Comparison of ENCODE assay signal across 17 mouse cellular contexts in genomic region chrX:58028082-58028481, GRCm38 (mm10). TPM values are rescaled to one million over a fixed set of nuclear protein-coding genes. Genes with fewer than 3 reads are reported as not detected.
DNase-seq lines count a peak whose midpoint lies in the region; ATAC-seq and TF ChIP-seq lines count a peak whose summit lies in the region.
"Had no signal": no experiment of that assay in that cellular context is flagged by ENCODE, and none has a peak within 500 bp of the region (broad histone marks: within the 10 kb centered on the region; RNA-seq: fewer than 3 reads in every experiment).

No protein-coding gene starts in this region.

- H3K27me3 ChIP-seq in forebrain, embryonic 10.5 days (ENCODE audit: poor library complexity, severe bottlenecking), result peaks cover 85% of the 10 kb centered on the region
- no peaks in the 10 kb centered on the region; the same call in none of the 2 replicates for H3K27me3 ChIP-seq in forebrain, postnatal 0 days (ENCODE audit: insufficient read depth, low read length)
- H3K27me3 ChIP-seq in hindbrain, embryonic 10.5 days (ENCODE audit: insufficient read depth, poor library complexity, severe bottlenecking), result peaks cover 85% of the 10 kb centered on the region
- H3K27me3 ChIP-seq in midbrain, embryonic 10.5 days (ENCODE audit: low read depth, poor library complexity, severe bottlenecking), result peaks cover 90% of the 10 kb centered on the region
- peaks cover 7% of the 10 kb centered on the region for H3K27me3 ChIP-seq in neural tube, embryonic 15.5 days (replicated peaks)

- peaks cover 35% of the 10 kb centered on the region for H3K4me1 ChIP-seq in forebrain, embryonic 10.5 days
- H3K4me1 ChIP-seq in forebrain, postnatal 0 days (ENCODE audit: insufficient read depth), result no peaks in the 10 kb centered on the region
- peaks cover 17% of the 10 kb centered on the region; the same call in 1 of the 2 replicates for H3K4me1 ChIP-seq in hindbrain, embryonic 10.5 days (replicated peaks)
- peaks cover 25% of the 10 kb centered on the region for H3K4me1 ChIP-seq in midbrain, embryonic 10.5 days
- peaks cover 4% of the 10 kb centered on the region; the same call in 1 of the 2 replicates for H3K4me1 ChIP-seq in neural tube, embryonic 15.5 days

- no peaks in the 10 kb centered on the region for H3K36me3 ChIP-seq in forebrain, embryonic 10.5 days (replicated peaks)
- H3K36me3 ChIP-seq in forebrain, postnatal 0 days (ENCODE audit: insufficient read depth), result no peaks in the 10 kb centered on the region
- no peaks in the 10 kb centered on the region for H3K36me3 ChIP-seq in hindbrain, embryonic 10.5 days
- H3K36me3 ChIP-seq in midbrain, embryonic 10.5 days, result no peaks in the 10 kb centered on the region
- H3K36me3 ChIP-seq in neural tube, embryonic 15.5 days, result no peaks in the 10 kb centered on the region

- 13% methylated on average over 16 of the region's 16 CpGs for WGBS in forebrain, embryonic 10.5 days
- WGBS in forebrain, postnatal 0 days, result 24% methylated on average over 16 of the region's 16 CpGs
- 11% methylated on average over 16 of the region's 16 CpGs for WGBS in hindbrain, embryonic 10.5 days
- 14% methylated on average over 16 of the region's 16 CpGs for WGBS in midbrain, embryonic 10.5 days
- 21% methylated on average over 16 of the region's 16 CpGs for WGBS in neural tube, embryonic 15.5 days

- no peak overlapping the region for H3K4me2 ChIP-seq in forebrain, postnatal 0 days (ENCODE audit: low read depth)
- H3K4me2 ChIP-seq in neural tube, embryonic 15.5 days, result peak overlapping the region; percentile 13; the same call in 1 of the 2 replicates

- DNase-seq in forebrain, embryonic 10.5 days (ENCODE audit: extremely low spot score, low spot score), result peak; percentile 35
- no peak for DNase-seq in forebrain, postnatal 0 days
- DNase-seq in hindbrain, embryonic 10.5 days (ENCODE audit: low spot score), result peak; percentile 38
- DNase-seq in midbrain, embryonic 10.5 days (ENCODE audit: low spot score), result peak; percentile 20
- DNase-seq in Muller cell, postnatal 12 days (ENCODE audit: inconsistent ontology term), result no peak
- no peak for DNase-seq in adrenal gland, adult (ENCODE audit: inconsistent age in 2 of 2, low spot score in 1 of 2)
- no peak for DNase-seq in ovary, adult 18-20 months (ENCODE audit: low spot score)
- DNase-seq: heart, postnatal 10 days; kidney, adult 8-10 months had no signal

- peak overlapping the region; percentile 89 for H3K27ac ChIP-seq in forebrain, embryonic 10.5 days
- no peak overlapping the region for H3K27ac ChIP-seq in forebrain, postnatal 0 days (ENCODE audit: low read depth, low read length)
- H3K27ac ChIP-seq in hindbrain, embryonic 10.5 days, result no peak overlapping the region
- peak overlapping the region; percentile 59 for H3K27ac ChIP-seq in midbrain, embryonic 10.5 days (replicated peaks)
- H3K27ac ChIP-seq in neural tube, embryonic 15.5 days (replicated peaks), result no peak overlapping the region
- H3K27ac ChIP-seq: layer of hippocampus, adult 2 months had no signal

- ATAC-seq in forebrain, postnatal 0 days, result no peak
- ATAC-seq in neural tube, embryonic 15.5 days (ENCODE audit: low FRiP score), result no peak

- H3K4me3 ChIP-seq in forebrain, embryonic 10.5 days, result peak overlapping the region; percentile 63
- H3K4me3 ChIP-seq in forebrain, postnatal 0 days (ENCODE audit: low read depth, low read length), result no peak overlapping the region
- H3K4me3 ChIP-seq in hindbrain, embryonic 10.5 days, result 0 out of 2 replicates have a peak overlapping the region, but pooled peaks have one; percentile 9
- peak overlapping the region; percentile 34 for H3K4me3 ChIP-seq in midbrain, embryonic 10.5 days
- no peak overlapping the region for H3K4me3 ChIP-seq in neural tube, embryonic 15.5 days (replicated peaks)
- H3K4me3 ChIP-seq: layer of hippocampus, adult 2 months had no signal

- H3K9me3 ChIP-seq in forebrain, embryonic 10.5 days, result 0 out of 2 replicates have a peak, but pooled peaks cover 4% of the 10 kb centered on the region
- no peaks in the 10 kb centered on the region for H3K9me3 ChIP-seq in forebrain, postnatal 0 days (ENCODE audit: low read length)
- H3K9me3 ChIP-seq in hindbrain, embryonic 10.5 days, result peaks cover 11% of the 10 kb centered on the region; the same call in 1 of the 2 replicates
- H3K9me3 ChIP-seq in midbrain, embryonic 10.5 days (replicated peaks), result peaks cover 18% of the 10 kb centered on the region; the same call in 1 of the 2 replicates
- no peaks in the 10 kb centered on the region for H3K9me3 ChIP-seq in neural tube, embryonic 15.5 days (replicated peaks)

- H3K9ac ChIP-seq in forebrain, postnatal 0 days, result no peak overlapping the region
- no peak overlapping the region for H3K9ac ChIP-seq in neural tube, embryonic 15.5 days (replicated peaks)

- TF ChIP-seq CTCF in forebrain, postnatal 0 days (IDR thresholded peaks at IDR 0.05; ENCODE audit: low read depth), result no peak

RNA-seq across cellular contexts. Expression of gene Zic3, which starts 5.6 kb away (rescaled TPM):
- polyA plus RNA-seq in forebrain, embryonic 10.5 days (2016; fragmentation: Nextera tagmentation; extraction: Ambion mirVana), result 20.3 and 29.0 TPM in 2 replicates
- 10.1 and 16.6 TPM in 2 replicates for total RNA-seq in forebrain, postnatal 0 days (2014; rRNA removed)
- 10.2 and 13.3 TPM in 2 replicates for polyA plus RNA-seq in forebrain, postnatal 0 days (2015; fragmentation: Nextera tagmentation; extraction: Ambion mirVana)
- polyA plus RNA-seq in hindbrain, embryonic 10.5 days (2016; fragmentation: Nextera tagmentation; extraction: Ambion mirVana), result 16.1 and 20.1 TPM in 2 replicates
- polyA plus RNA-seq in midbrain, embryonic 10.5 days (2016; fragmentation: Nextera tagmentation; extraction: Ambion mirVana), result 16.9 and 20.2 TPM in 2 replicates
- polyA plus RNA-seq in neural tube, embryonic 15.5 days (2015; fragmentation: Nextera tagmentation; extraction: Ambion mirVana), result 9.6 and 12.9 TPM in 2 replicates
- total RNA-seq: adrenal gland, adult 18-20 months; common myeloid progenitor, adult 5-6 weeks; heart, postnatal 10 days; MEL had no signal
- polyA plus RNA-seq: gonadal fat pad, adult 2 months; lung, embryonic 16.5 days; thymus, postnatal 0 days had no signal

Comparison
In these comparisons a context has a peak if more than half of its experiments do, and no peak if none do; other contexts are left out.
1. DNase-seq: peak in forebrain, embryonic 10.5 days (single experiment), hindbrain, embryonic 10.5 days (single experiment) and midbrain, embryonic 10.5 days (single experiment); none in forebrain, postnatal 0 days (single experiment), Muller cell, postnatal 12 days (single experiment), adrenal gland, adult (0 of 2) and ovary, adult 18-20 months (single experiment).
2. H3K27ac ChIP-seq: peak in forebrain, embryonic 10.5 days (single experiment) and midbrain, embryonic 10.5 days (single experiment); none in forebrain, postnatal 0 days (single experiment), hindbrain, embryonic 10.5 days (single experiment) and neural tube, embryonic 15.5 days (single experiment).
3. H3K4me3 ChIP-seq: peak in forebrain, embryonic 10.5 days (single experiment), hindbrain, embryonic 10.5 days (single experiment) and midbrain, embryonic 10.5 days (single experiment); none in forebrain, postnatal 0 days (single experiment) and neural tube, embryonic 15.5 days (single experiment).